Mouse (Mus musculus): Measurements from ENCODE around the gene Hoxc10. TPM values are rescaled to one million over a fixed set of nuclear protein-coding genes. Genes with fewer than 3 reads are reported as not detected.

Hoxc10 gene
- polyA plus RNA-seq (2015; fragmentation: Nextera tagmentation; extraction: Ambion mirVana) = not detected in 2 replicates

GRCm38 (mm10) chr15:102966776-102967311, at the start of gene Hoxc10:
Gene Hoxc10, plus strand, starts transcription at chr15:102966796.
- Histone ChIP-seq H3K27ac (ENCODE audit: low read length) (no peak within 1 kb of the TSS), H3K4me2 (ENCODE audit: low read length) (peak within 1 kb of the TSS; percentile 28; the same call in 1 of the 2 replicates), H3K9ac (replicated peaks; ENCODE audit: low read depth, low read length) (no peak within 1 kb of the TSS), H3K4me1 (replicated peaks; ENCODE audit: control insufficient read depth, insufficient read depth, low read length) (no peaks in the 10 kb centered on the region; the same call in 1 of the 2 replicates), H3K36me3 (ENCODE audit: control insufficient read depth, insufficient read depth) (no peaks in the 10 kb centered on the region), H3K9me3 (ENCODE audit: control insufficient read depth, low read length) (no peaks in the 10 kb centered on the region), H3K27me3 (replicated peaks; ENCODE audit: control insufficient read depth, insufficient read depth, low read length) (peaks cover 93% of the 10 kb centered on the region), H3K4me3 (replicated peaks; ENCODE audit: low read length) (peak within 1 kb of the TSS; percentile 19)
- 3% methylated on average over 27 of the region's 27 CpGs for WGBS
- no peak for ATAC-seq

- peaks cover 84% of the 10 kb centered on the region for H3K27me3 ChIP-seq (replicated peaks; ENCODE audit: control insufficient read depth, insufficient read depth, low read length)
- no peaks in the 10 kb centered on the region for H3K9me3 ChIP-seq (ENCODE audit: control insufficient read depth, low read length)
- no peak for ATAC-seq
- no peak overlapping the region for H3K9ac ChIP-seq (replicated peaks; ENCODE audit: low read depth, low read length)
- no peak overlapping the region for H3K27ac ChIP-seq (ENCODE audit: low read length)
- no peaks in the 10 kb centered on the region for H3K36me3 ChIP-seq (ENCODE audit: control insufficient read depth, insufficient read depth)
- peaks cover 10% of the 10 kb centered on the region for H3K4me1 ChIP-seq (replicated peaks; ENCODE audit: control insufficient read depth, insufficient read depth, low read length)
- no peak overlapping the region for H3K4me3 ChIP-seq (replicated peaks; ENCODE audit: low read length)
- no peak overlapping the region for H3K4me2 ChIP-seq (ENCODE audit: low read length)
- under 1% methylated on average over 20 of the region's 20 CpGs for WGBS
Measured at GRCm38 (mm10) chr15:102917972-102918572, 48.5 kb upstream of the Hoxc10 start.

GRCm38 (mm10) chr15:102918611-102919265, 47.9 kb upstream of the Hoxc10 start:
- peaks cover 85% of the 10 kb centered on the region for H3K27me3 ChIP-seq (replicated peaks; ENCODE audit: control insufficient read depth, insufficient read depth, low read length)
- H3K9me3 ChIP-seq (ENCODE audit: control insufficient read depth, low read length) = no peaks in the 10 kb centered on the region
- no peak overlapping the region for H3K27ac ChIP-seq (ENCODE audit: low read length)
- H3K4me2 ChIP-seq (ENCODE audit: low read length) = no peak overlapping the region
- H3K36me3 ChIP-seq (ENCODE audit: control insufficient read depth, insufficient read depth) = no peaks in the 10 kb centered on the region
- no peak for ATAC-seq
- 1% methylated on average over 7 of the region's 7 CpGs for WGBS
- H3K4me3 ChIP-seq (replicated peaks; ENCODE audit: low read length) = no peak overlapping the region
- H3K4me1 ChIP-seq (replicated peaks; ENCODE audit: control insufficient read depth, insufficient read depth, low read length) = peaks cover 10% of the 10 kb centered on the region
- no peak overlapping the region for H3K9ac ChIP-seq (replicated peaks; ENCODE audit: low read depth, low read length)

GRCm38 (mm10) chr15:102919336-102920180, 47.0 kb upstream of the Hoxc10 start:
- Histone ChIP-seq H3K27ac (ENCODE audit: low read length) (no peak overlapping the region), H3K27me3 (replicated peaks; ENCODE audit: control insufficient read depth, insufficient read depth, low read length) (peaks cover 86% of the 10 kb centered on the region), H3K9ac (replicated peaks; ENCODE audit: low read depth, low read length) (no peak overlapping the region), H3K4me3 (replicated peaks; ENCODE audit: low read length) (no peak overlapping the region), H3K4me1 (replicated peaks; ENCODE audit: control insufficient read depth, insufficient read depth, low read length) (peaks cover 10% of the 10 kb centered on the region), H3K9me3 (ENCODE audit: control insufficient read depth, low read length) (no peaks in the 10 kb centered on the region), H3K36me3 (ENCODE audit: control insufficient read depth, insufficient read depth) (no peaks in the 10 kb centered on the region), H3K4me2 (ENCODE audit: low read length) (no peak overlapping the region)
- no peak for ATAC-seq
- 3% methylated on average over 12 of the region's 12 CpGs for WGBS

- Histone ChIP-seq H3K36me3 (ENCODE audit: control insufficient read depth, insufficient read depth) (no peaks in the 10 kb centered on the region), H3K4me1 (replicated peaks; ENCODE audit: control insufficient read depth, insufficient read depth, low read length) (peaks cover 10% of the 10 kb centered on the region)
- no peak; the same call in 1 of the 2 replicates for ATAC-seq
Measured at GRCm38 (mm10) chr15:102920619-102921018, 46.0 kb upstream of the Hoxc10 start.

GRCm38 (mm10) chr15:102921053-102922011, 45.3 kb upstream of the Hoxc10 start, which contains the start of gene Hoxc13:
Gene Hoxc13, plus strand, starts transcription at chr15:102921103.
- Histone ChIP-seq H3K9ac (replicated peaks; ENCODE audit: low read depth, low read length) (no peak within 1 kb of the TSS), H3K27ac (ENCODE audit: low read length) (no peak within 1 kb of the TSS), H3K9me3 (ENCODE audit: control insufficient read depth, low read length) (no peaks in the 10 kb centered on the region), H3K4me3 (replicated peaks; ENCODE audit: low read length) (peak within 1 kb of the TSS; percentile 22; the same call in 1 of the 2 replicates), H3K27me3 (replicated peaks; ENCODE audit: control insufficient read depth, insufficient read depth, low read length) (peaks cover 89% of the 10 kb centered on the region), H3K36me3 (ENCODE audit: control insufficient read depth, insufficient read depth) (no peaks in the 10 kb centered on the region), H3K4me2 (ENCODE audit: low read length) (peak within 1 kb of the TSS; percentile 31), H3K4me1 (replicated peaks; ENCODE audit: control insufficient read depth, insufficient read depth, low read length) (peaks cover 10% of the 10 kb centered on the region)
- 2% methylated on average over 81 of the region's 88 CpGs for WGBS
- no peak for ATAC-seq

More at GRCm38 (mm10) chr15:102920619-102921018, 46.0 kb upstream of the Hoxc10 start:
- no peaks in the 10 kb centered on the region for H3K9me3 ChIP-seq (ENCODE audit: control insufficient read depth, low read length)
- H3K4me3 ChIP-seq (replicated peaks; ENCODE audit: low read length) = no peak overlapping the region; the same call in 1 of the 2 replicates
- H3K9ac ChIP-seq (replicated peaks; ENCODE audit: low read depth, low read length) = no peak overlapping the region
- H3K4me2 ChIP-seq (ENCODE audit: low read length) = peak overlapping the region; percentile 12
- peaks cover 89% of the 10 kb centered on the region for H3K27me3 ChIP-seq (replicated peaks; ENCODE audit: control insufficient read depth, insufficient read depth, low read length)
- H3K27ac ChIP-seq (ENCODE audit: low read length) = no peak overlapping the region
- 0% methylated on average over 20 of the region's 20 CpGs for WGBS

- Histone ChIP-seq H3K4me3 (replicated peaks; ENCODE audit: low read length) (no peak overlapping the region), H3K4me1 (replicated peaks; ENCODE audit: control insufficient read depth, insufficient read depth, low read length) (peaks cover 10% of the 10 kb centered on the region), H3K27ac (ENCODE audit: low read length) (no peak overlapping the region), H3K9ac (replicated peaks; ENCODE audit: low read depth, low read length) (no peak overlapping the region), H3K27me3 (replicated peaks; ENCODE audit: control insufficient read depth, insufficient read depth, low read length) (peaks cover 85% of the 10 kb centered on the region), H3K9me3 (ENCODE audit: control insufficient read depth, low read length) (no peaks in the 10 kb centered on the region), H3K36me3 (ENCODE audit: control insufficient read depth, insufficient read depth) (no peaks in the 10 kb centered on the region), H3K4me2 (ENCODE audit: low read length) (no peak overlapping the region)
- under 1% methylated on average over 24 of the region's 24 CpGs for WGBS
- ATAC-seq = no peak
Measured at GRCm38 (mm10) chr15:102922012-102922362, 44.6 kb upstream of the Hoxc10 start.

GRCm38 (mm10) chr15:102922636-102923500, 43.7 kb upstream of the Hoxc10 start:
- Histone ChIP-seq H3K4me1 (replicated peaks; ENCODE audit: control insufficient read depth, insufficient read depth, low read length) (peaks cover 10% of the 10 kb centered on the region), H3K9me3 (ENCODE audit: control insufficient read depth, low read length) (no peaks in the 10 kb centered on the region), H3K27me3 (replicated peaks; ENCODE audit: control insufficient read depth, insufficient read depth, low read length) (peaks cover 85% of the 10 kb centered on the region), H3K4me3 (replicated peaks; ENCODE audit: low read length) (no peak overlapping the region), H3K4me2 (ENCODE audit: low read length) (no peak overlapping the region), H3K27ac (ENCODE audit: low read length) (no peak overlapping the region), H3K36me3 (ENCODE audit: control insufficient read depth, insufficient read depth) (no peaks in the 10 kb centered on the region), H3K9ac (replicated peaks; ENCODE audit: low read depth, low read length) (no peak overlapping the region)
- no peak for ATAC-seq
- 11% methylated on average over 6 of the region's 6 CpGs for WGBS

Data from forebrain, embryonic 16.5 days (tissue).